Comparison of ENCODE assay signal across 13 mouse cellular contexts in the genomic region with DNA sequence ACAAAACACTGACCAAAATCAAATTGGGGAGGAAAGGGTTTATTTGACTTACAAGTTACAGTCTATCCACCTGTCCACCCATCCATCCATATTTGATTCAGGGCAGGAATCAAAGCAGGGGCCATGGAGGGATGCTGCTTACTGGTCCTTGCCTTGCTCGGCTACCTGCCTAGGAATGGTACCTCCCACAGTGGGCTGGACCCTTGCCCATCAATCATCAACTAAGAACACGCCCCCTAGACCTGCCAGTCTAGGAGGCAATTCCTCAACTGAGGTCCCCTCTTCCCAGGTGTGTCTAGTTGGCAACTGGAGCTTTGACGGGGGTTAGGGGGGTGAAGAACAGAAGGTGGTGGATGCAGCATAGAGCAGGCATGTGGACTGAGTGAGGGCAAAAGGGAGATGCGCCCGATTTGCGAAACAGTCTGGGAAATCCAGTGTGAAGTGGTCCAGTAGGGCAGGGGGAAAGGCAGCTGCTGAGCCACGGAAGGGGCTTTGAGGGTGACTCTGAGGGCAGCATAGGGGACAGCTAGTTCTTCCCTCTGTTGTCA. TPM values are rescaled to one million over a fixed set of nuclear protein-coding genes. Genes with fewer than 3 reads are reported as not detected.
DNase-seq lines count a peak whose midpoint lies in the region; ATAC-seq and TF ChIP-seq lines count a peak whose summit lies in the region.
"Had no signal": no experiment of that assay in that cellular context is flagged by ENCODE, and none has a peak within 500 bp of the region (broad histone marks: within the 10 kb centered on the region; RNA-seq: fewer than 3 reads in every experiment).

No protein-coding gene starts in this region.

- no peak overlapping the region for H3K4me2 ChIP-seq in liver, embryonic 12.5 days
- H3K4me2 ChIP-seq: embryonic facial prominence, embryonic 12.5 days; forebrain, embryonic 12.5 days; heart, embryonic 12.5 days; hindbrain, embryonic 13.5 days had no signal

- no peaks in the 10 kb centered on the region for H3K27me3 ChIP-seq in heart, embryonic 10.5 days (ENCODE audit: insufficient read depth, poor library complexity, severe bottlenecking)
- H3K27me3 ChIP-seq in liver, adult 2 months (ENCODE audit: control insufficient read depth, insufficient read depth, low read length), result no peaks in the 10 kb centered on the region
- H3K27me3 ChIP-seq in liver, embryonic 12.5 days (replicated peaks), result no peaks in the 10 kb centered on the region
- H3K27me3 ChIP-seq: embryonic facial prominence, embryonic 12.5 days; forebrain, embryonic 12.5 days; heart, embryonic 12.5 days; hindbrain, embryonic 13.5 days had no signal

- no peak for TF ChIP-seq POLR2A in liver, adult 2 months (IDR thresholded peaks at IDR 0.05; ENCODE audit: extremely low read depth, insufficient read depth, low read length)

- H3K4me1 ChIP-seq in heart, embryonic 10.5 days, result peaks cover 15% of the 10 kb centered on the region
- no peaks in the 10 kb centered on the region for H3K4me1 ChIP-seq in liver, adult 2 months (ENCODE audit: control insufficient read depth, insufficient read depth, low read length)
- peaks cover 8% of the 10 kb centered on the region for H3K4me1 ChIP-seq in liver, embryonic 12.5 days
- H3K4me1 ChIP-seq: hindbrain, embryonic 13.5 days had no signal

- H3K27ac ChIP-seq in heart, embryonic 10.5 days, result peak overlapping the region; percentile 17; the same call in 1 of the 2 replicates
- no peak overlapping the region for H3K27ac ChIP-seq in liver, adult 2 months (replicated peaks; ENCODE audit: insufficient read depth, low read depth, low read length)
- no peak overlapping the region for H3K27ac ChIP-seq in liver, embryonic 12.5 days
- H3K27ac ChIP-seq: embryonic facial prominence, embryonic 12.5 days; forebrain, embryonic 12.5 days; hindbrain, embryonic 13.5 days; hindbrain, postnatal 0 days had no signal

- H3K4me3 ChIP-seq in heart, embryonic 10.5 days, result no peak overlapping the region
- no peak overlapping the region for H3K4me3 ChIP-seq in liver, adult 2 months (ENCODE audit: insufficient read depth, low read depth, low read length)
- H3K4me3 ChIP-seq in liver, embryonic 12.5 days, result no peak overlapping the region
- H3K4me3 ChIP-seq: embryonic facial prominence, embryonic 12.5 days; forebrain, embryonic 12.5 days; heart, embryonic 12.5 days; hindbrain, embryonic 13.5 days had no signal

- 76% methylated on average over 7 of the region's 7 CpGs for WGBS in heart, embryonic 10.5 days
- 82% methylated on average over 7 of the region's 7 CpGs for WGBS in liver, adult 2 months
- 66% methylated on average over 7 of the region's 7 CpGs for WGBS in liver, embryonic 12.5 days (ENCODE audit: insufficient replicate concordance)

- peak; percentile 61 for DNase-seq in heart, embryonic 10.5 days (ENCODE audit: low spot score)
- no peak for DNase-seq in heart, postnatal 36 days
- DNase-seq in liver, adult 2 months (ENCODE audit: extremely low read depth, low read depth, low spot score), result peak; percentile 13
- DNase-seq in ES-CJ7 (ENCODE audit: low read depth, low spot score) (peak; percentile 41), R1 (ENCODE audit: low read depth, low spot score) (peak; percentile 57)
- no peak for DNase-seq in left cerebral cortex, postnatal 25 days (ENCODE audit: low spot score in 2 of 2)

- ATAC-seq in liver, embryonic 12.5 days, result no peak

- TF ChIP-seq CTCF in liver, adult 2 months (IDR thresholded peaks at IDR 0.05; ENCODE audit: low read depth, low read length), result no peak

- peaks cover 7% of the 10 kb centered on the region for H3K36me3 ChIP-seq in heart, embryonic 10.5 days
- no peaks in the 10 kb centered on the region for H3K36me3 ChIP-seq in liver, adult 2 months (ENCODE audit: control insufficient read depth, insufficient read depth, low read length)
- peaks cover 4% of the 10 kb centered on the region; the same call in 1 of the 2 replicates for H3K36me3 ChIP-seq in liver, embryonic 12.5 days
- H3K36me3 ChIP-seq: G1E had no signal

- intact Hi-C loops in heart, postnatal 36 days (cut with DNase I), result loop anchor here (2.0 kb wide), 1 partner anchor 304 kb away; no protein-coding TSS in a partner anchor
- intact Hi-C loops in left cerebral cortex, postnatal 25 days (cut with DNase I), result loop anchor here (1.0 kb wide), 1 partner anchor 100 kb away; no protein-coding TSS in a partner anchor

- H3K9ac ChIP-seq in liver, adult 2 months (ENCODE audit: low read depth, low read length), result no peak overlapping the region
- H3K9ac ChIP-seq in liver, embryonic 12.5 days, result no peak overlapping the region
- H3K9ac ChIP-seq: embryonic facial prominence, embryonic 12.5 days; forebrain, embryonic 12.5 days; heart, embryonic 12.5 days; hindbrain, embryonic 13.5 days had no signal

- H3K9me3 ChIP-seq in heart, embryonic 10.5 days, result no peaks in the 10 kb centered on the region
- no peaks in the 10 kb centered on the region for H3K9me3 ChIP-seq in liver, embryonic 12.5 days (replicated peaks)
- H3K9me3 ChIP-seq: embryonic facial prominence, embryonic 12.5 days; forebrain, embryonic 12.5 days; G1E; heart, embryonic 12.5 days; hindbrain, embryonic 13.5 days had no signal

- no peaks in the 10 kb centered on the region for H3K79me2 ChIP-seq in liver, adult 2 months (ENCODE audit: control insufficient read depth, insufficient read depth, low read length)

RNA-seq across cellular contexts. Expression of gene Gtf2ird1, which starts 28.7 kb away (rescaled TPM):
- polyA plus RNA-seq in heart, embryonic 10.5 days (2016; fragmentation: Nextera tagmentation; extraction: Ambion mirVana), result 64.1 and 74.8 TPM in 2 replicates
- total RNA-seq in heart, postnatal 36 days (2021), result 10 to 100 TPM; 23.4 to 26.9 TPM
- total RNA-seq in liver, adult 2 months (2014; rRNA removed), result 6.5 and 14.8 TPM in 2 replicates
- 14.9 and 15.3 TPM in 2 replicates for polyA plus RNA-seq in liver, adult 2 months (2012; rRNA removed)
- polyA plus RNA-seq in liver, embryonic 12.5 days (2016; fragmentation: Nextera tagmentation; extraction: Ambion mirVana), result 23.5 and 26.4 TPM in 2 replicates
- total RNA-seq in left cerebral cortex, postnatal 25 days (2021), result 10 to 100 TPM; 42.5 to 43.7 TPM

Comparison
In these comparisons a context has a peak if more than half of its experiments do, and no peak if none do; other contexts are left out.
1. DNase-seq: peak in heart, embryonic 10.5 days (single experiment), liver, adult 2 months (single experiment), ES-CJ7 (single experiment) and R1 (single experiment); none in heart, postnatal 36 days (0 of 2) and left cerebral cortex, postnatal 25 days (0 of 2).